Mouse (Mus musculus) liver, adult 2 months (tissue): ENCODE measurements around the gene Trmt112.

Source experiments
- CTCF ChIP-seq: fragments of 200-500 bp; IDR thresholded peaks from 2 replicates; pipeline ENCODE4 v1.5.1; 2011; ENCODE audit warnings: low read depth, low read length, control low read depth
- POLR2A ChIP-seq: fragments of 200-500 bp; IDR thresholded peaks from 2 replicates; pipeline ENCODE4 v1.6.1; 2011; ENCODE audit warnings: low read length, control low read depth; ENCODE audit not compliant: insufficient read depth; ENCODE audit errors: extremely low read depth

GRCm38 (mm10) chr19:6948186-6948585, 38.7 kb downstream of the Trmt112 start:
- TF ChIP-seq CTCF (no peak), POLR2A (no peak)
